Mouse (Mus musculus): ENCODE results near the gene Grin1. TPM values are rescaled to one million over a fixed set of nuclear protein-coding genes. Genes with fewer than 3 reads are reported as not detected.

Gene Grin1
- not detected for polyA plus RNA-seq (2017; shearing (Covaris generic))

GRCm38 (mm10) chr2:25318971-25319773 lies at the start of gene Grin1:
Gene Grin1 (minus strand): TSS chr2:25319187.

GRCm38 (mm10) chr2:25365091-25365761 lies 46.2 kb upstream of the Grin1 start, which contains the start of gene Uap1l1:
Gene Uap1l1 (minus strand): TSS chr2:25365682.

GRCm38 (mm10) chr2:25356208-25357079 lies 37.5 kb upstream of the Grin1 start, which contains the start of gene Dpp7:
Gene Dpp7 (minus strand): TSS chr2:25356359.

GRCm38 (mm10) chr2:25332286-25333160 lies 13.5 kb upstream of the Grin1 start, which contains the start of gene Man1b1:
Gene Man1b1 (plus strand): TSS chr2:25332338.

GRCm38 (mm10) chr2:25289651-25290050 lies 29.3 kb downstream of the Grin1 start, which contains the start of gene Lrrc26:
Gene Lrrc26 (plus strand): TSS chr2:25289915.

GRCm38 (mm10) chr2:25287927-25288649 lies 30.9 kb downstream of the Grin1 start, which contains the start of gene Tmem210:
Gene Tmem210 (plus strand): TSS chr2:25288145.

GRCm38 (mm10) chr2:25271827-25272511 lies 47.0 kb downstream of the Grin1 start, which contains the start of the genes Ssna1 and Anapc2:
Gene Ssna1 (minus strand): TSS chr2:25272438.
Gene Anapc2 (plus strand): TSS chr2:25272478.

GRCm38 (mm10) chr2:25262291-25262767 lies 56.7 kb downstream of the Grin1 start, which contains the start of gene Tprn:
Gene Tprn (plus strand): TSS chr2:25262618.

GRCm38 (mm10) chr2:25255284-25255779 lies 63.7 kb downstream of the Grin1 start, which contains the start of gene Tmem203:
Gene Tmem203 (plus strand): TSS chr2:25255439.

GRCm38 (mm10) chr2:25246183-25247072 lies 72.6 kb downstream of the Grin1 start, which contains the start of gene AL732309.1:
Gene AL732309.1 (minus strand): TSS chr2:25246863.

GRCm38 (mm10) chr2:25242101-25242506 lies 76.9 kb downstream of the Grin1 start, which contains the start of the genes Rnf208 and Cysrt1:
Gene Rnf208 (plus strand): TSS chr2:25242255.
Gene Cysrt1 (minus strand): TSS chr2:25242452.

Other genes starting within 250 kb of the Grin1 start
- gene Entpd8, start 238.9 kb downstream of the Grin1 start, polyA plus RNA-seq (2017; shearing (Covaris generic)), result not detected
- not detected for gene Noxa1, start 224.0 kb downstream of the Grin1 start, polyA plus RNA-seq (2017; shearing (Covaris generic))
- gene Nrarp, start 138.4 kb downstream of the Grin1 start, polyA plus RNA-seq (2017; shearing (Covaris generic)), result 3.0 TPM
- 20.7 TPM for gene Tor4a, start 122.3 kb downstream of the Grin1 start, polyA plus RNA-seq (2017; shearing (Covaris generic))
- 97.1 TPM for gene Nelfb, start 107.7 kb downstream of the Grin1 start, polyA plus RNA-seq (2017; shearing (Covaris generic))
- not detected for gene Stpg3, start 104.5 kb downstream of the Grin1 start, polyA plus RNA-seq (2017; shearing (Covaris generic))
- gene Fam166a, start 100.4 kb downstream of the Grin1 start, polyA plus RNA-seq (2017; shearing (Covaris generic)), result not detected
- gene Tubb4b, start 94.5 kb downstream of the Grin1 start, polyA plus RNA-seq (2017; shearing (Covaris generic)), result 99.9 TPM
- not detected for gene Slc34a3, start 84.8 kb downstream of the Grin1 start, polyA plus RNA-seq (2017; shearing (Covaris generic))
- gene Rnf224, start 82.4 kb downstream of the Grin1 start, polyA plus RNA-seq (2017; shearing (Covaris generic)), result not detected
- 0.37 TPM for gene Rnf208, start 76.9 kb downstream of the Grin1 start, polyA plus RNA-seq (2017; shearing (Covaris generic))
- gene Cysrt1, start 76.7 kb downstream of the Grin1 start, polyA plus RNA-seq (2017; shearing (Covaris generic)), result not detected
- 9.7 TPM for gene AL732309.1, start 72.3 kb downstream of the Grin1 start, polyA plus RNA-seq (2017; shearing (Covaris generic))
- gene Tmem203, start 63.7 kb downstream of the Grin1 start, polyA plus RNA-seq (2017; shearing (Covaris generic)), result 26.6 TPM
- 24.1 TPM for gene Tprn, start 56.6 kb downstream of the Grin1 start, polyA plus RNA-seq (2017; shearing (Covaris generic))
- gene Ssna1, start 46.7 kb downstream of the Grin1 start, polyA plus RNA-seq (2017; shearing (Covaris generic)), result 81.2 TPM
- gene Anapc2, start 46.7 kb downstream of the Grin1 start, polyA plus RNA-seq (2017; shearing (Covaris generic)), result 101 TPM
- gene Tmem210, start 31.0 kb downstream of the Grin1 start, polyA plus RNA-seq (2017; shearing (Covaris generic)), result not detected
- gene Lrrc26, start 29.3 kb downstream of the Grin1 start, polyA plus RNA-seq (2017; shearing (Covaris generic)), result not detected
- gene Man1b1, start 13.2 kb upstream of the Grin1 start, polyA plus RNA-seq (2017; shearing (Covaris generic)), result 26.7 TPM
- 6.7 TPM for gene Dpp7, start 37.2 kb upstream of the Grin1 start, polyA plus RNA-seq (2017; shearing (Covaris generic))
- gene Uap1l1, start 46.5 kb upstream of the Grin1 start, polyA plus RNA-seq (2017; shearing (Covaris generic)), result 14.2 TPM
- not detected for gene Sapcd2, start 53.1 kb upstream of the Grin1 start, polyA plus RNA-seq (2017; shearing (Covaris generic))
- not detected for gene Entpd2, start 76.7 kb upstream of the Grin1 start, polyA plus RNA-seq (2017; shearing (Covaris generic))
- 0.47 TPM for gene Npdc1, start 80.2 kb upstream of the Grin1 start, polyA plus RNA-seq (2017; shearing (Covaris generic))
- not detected for gene Fut7, start 104.1 kb upstream of the Grin1 start, polyA plus RNA-seq (2017; shearing (Covaris generic))
- gene Abca2, start 109.5 kb upstream of the Grin1 start, polyA plus RNA-seq (2017; shearing (Covaris generic)), result 44.9 TPM
- 5.1 TPM for gene Clic3, start 137.7 kb upstream of the Grin1 start, polyA plus RNA-seq (2017; shearing (Covaris generic))
- 74.5 TPM for gene Paxx, start 141.9 kb upstream of the Grin1 start, polyA plus RNA-seq (2017; shearing (Covaris generic))
- gene Ptgds, start 150.9 kb upstream of the Grin1 start, polyA plus RNA-seq (2017; shearing (Covaris generic)), result not detected
- gene Lcn12, start 174.7 kb upstream of the Grin1 start, polyA plus RNA-seq (2017; shearing (Covaris generic)), result not detected
- gene Fbxw5, start 181.6 kb upstream of the Grin1 start, polyA plus RNA-seq (2017; shearing (Covaris generic)), result 82.7 TPM
- 5.6 TPM for gene C8g, start 182.5 kb upstream of the Grin1 start, polyA plus RNA-seq (2017; shearing (Covaris generic))
- 61.5 TPM for gene Traf2, start 227.8 kb upstream of the Grin1 start, polyA plus RNA-seq (2017; shearing (Covaris generic))
- 170 TPM for gene Edf1, start 238.7 kb upstream of the Grin1 start, polyA plus RNA-seq (2017; shearing (Covaris generic))